Mouse (Mus musculus): Measurements from ENCODE around the gene Tprn.

GRCm38 (mm10) chr2:25221331-25221772 is 41.1 kb upstream of the Tprn start:
- TF ChIP-seq CTCF (IDR thresholded peaks at IDR 0.05; ENCODE audit: borderline replicate concordance, control insufficient read depth, extremely low read depth, insufficient read depth, low read length, poor library complexity) (no peak), POLR2A (IDR thresholded peaks at IDR 0.05; ENCODE audit: control insufficient read depth, extremely low read depth, insufficient read depth, low read length, poor library complexity) (no peak)
